Mouse (Mus musculus) right cerebral cortex, postnatal 25 days (tissue): ENCODE data around the gene Xylt1.
A peak's percentile ranks its signal among the peaks of the same experiment; 100 is the strongest.

Experiments used
- DNase-seq: peaks from one replicate; pipeline ENCODE4 v3.0.0; 2022

The Xylt1 gene

DNA sequence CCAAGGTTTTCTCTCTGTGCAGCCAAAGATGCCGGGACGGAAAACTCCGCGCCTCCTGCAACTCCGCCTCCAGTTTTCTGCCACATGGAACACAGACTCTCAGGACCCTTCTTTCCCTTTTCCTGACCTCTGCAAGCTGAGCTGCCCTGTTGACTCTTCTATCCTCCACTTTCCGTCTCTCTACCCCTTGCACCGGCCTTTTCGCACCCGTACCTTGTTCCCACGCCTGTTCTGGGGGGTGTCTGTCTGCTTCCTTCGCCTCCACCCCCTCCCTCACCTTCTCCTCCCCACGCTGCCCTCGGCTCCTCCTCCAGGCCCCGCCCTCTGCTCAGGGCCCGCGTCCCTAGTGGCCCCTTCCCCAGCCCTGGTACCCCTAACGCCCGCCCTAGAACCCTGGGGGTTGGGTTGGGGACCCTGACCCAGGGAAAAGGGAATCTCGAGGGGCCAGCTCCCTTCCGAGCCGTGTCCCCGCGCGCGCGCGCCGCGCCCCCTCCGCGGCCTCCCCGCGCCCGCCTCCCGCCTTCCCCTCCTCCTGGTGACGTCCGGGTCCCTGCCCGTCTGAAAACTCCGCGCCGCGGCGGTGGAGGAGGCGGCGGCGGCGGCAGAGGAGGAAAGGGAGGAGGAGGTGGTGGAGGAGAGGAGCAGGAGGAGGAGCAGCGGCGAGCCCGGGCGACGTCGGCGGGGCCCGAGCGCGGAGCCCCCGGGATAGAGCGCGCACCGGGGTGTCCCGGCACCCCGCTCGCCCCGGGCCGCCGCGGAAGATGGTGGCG, at the start of gene Xylt1:
Xylt1 (plus strand) TSS at position 562 of the 770 bp plus-strand sequence.
- DNase-seq = peak; percentile 88

DNA sequence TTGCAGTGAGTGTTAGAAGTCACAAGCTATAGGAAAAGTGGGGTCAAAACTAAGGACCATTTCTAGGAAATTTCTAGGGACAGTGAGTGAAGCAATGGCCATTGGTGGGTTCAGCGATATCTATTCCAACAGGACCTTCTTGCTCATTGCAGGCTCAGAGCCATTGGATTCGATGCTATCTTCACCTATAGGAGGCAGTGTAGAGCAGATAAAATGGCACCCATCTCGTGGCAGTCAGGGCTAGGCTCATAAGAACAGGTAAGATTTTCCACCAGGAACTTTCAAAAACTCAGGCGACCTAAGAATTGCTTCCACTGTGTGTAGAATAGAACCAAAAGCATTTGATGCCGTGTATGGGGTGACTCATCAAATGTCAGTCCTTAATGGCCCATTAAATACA, 46.8 kb upstream of the Xylt1 start:
- DNase-seq = no peak

DNA sequence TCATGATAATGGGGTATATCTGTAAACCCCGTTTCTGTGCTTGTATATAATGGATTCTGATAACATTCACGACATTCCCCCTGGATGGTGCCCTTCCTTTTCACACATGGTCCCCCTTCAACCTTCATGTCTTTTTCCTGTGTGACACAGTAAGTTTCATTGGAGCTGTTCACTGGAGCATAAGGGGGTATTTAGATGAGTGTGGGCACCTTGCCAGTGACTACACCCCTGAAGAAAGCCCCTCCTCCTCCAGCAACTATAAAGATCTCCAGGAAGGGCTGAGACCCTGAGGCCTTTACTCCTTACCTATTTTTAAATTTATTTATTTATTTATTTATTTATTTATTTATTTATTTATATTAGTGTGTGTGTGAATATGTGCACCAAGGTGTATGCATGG, 24.5 kb upstream of the Xylt1 start:
- no peak for DNase-seq

DNA sequence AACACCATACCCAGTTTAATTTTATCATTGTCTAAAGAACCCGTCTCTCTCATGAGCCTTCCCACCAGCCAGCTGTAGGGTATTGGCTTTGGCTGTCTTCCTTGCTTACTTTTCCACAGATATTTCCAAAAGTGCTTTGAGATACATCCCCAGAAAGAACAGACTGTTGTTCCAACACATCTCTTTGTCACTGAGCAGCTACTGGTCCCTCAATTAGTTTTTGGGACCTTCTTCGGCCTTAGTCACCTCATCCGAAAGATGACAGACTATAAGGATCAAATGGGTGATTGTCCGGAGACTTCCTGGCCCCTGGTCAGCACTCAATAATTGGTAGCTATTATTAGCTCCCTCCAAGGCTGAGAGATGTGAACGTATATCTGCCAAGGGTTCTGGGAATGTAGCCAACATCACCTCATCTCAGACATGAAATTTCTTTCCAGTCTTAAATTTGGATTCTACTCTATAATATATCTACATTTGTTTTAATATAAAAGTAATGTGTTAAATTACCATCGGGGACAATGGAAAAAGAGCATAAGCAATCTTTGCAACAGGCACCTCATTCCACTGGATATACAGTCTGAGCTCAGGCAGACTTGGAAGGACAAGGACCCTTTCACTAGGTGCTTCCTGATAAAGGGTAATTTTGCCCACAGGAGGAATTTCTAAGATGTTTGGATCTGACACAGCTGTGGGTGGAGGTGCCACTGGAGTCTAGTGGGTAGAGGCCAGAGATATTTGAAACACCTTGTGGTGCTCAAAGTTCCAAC, 23.2 kb upstream of the Xylt1 start:
- DNase-seq = peak; percentile 29

DNA sequence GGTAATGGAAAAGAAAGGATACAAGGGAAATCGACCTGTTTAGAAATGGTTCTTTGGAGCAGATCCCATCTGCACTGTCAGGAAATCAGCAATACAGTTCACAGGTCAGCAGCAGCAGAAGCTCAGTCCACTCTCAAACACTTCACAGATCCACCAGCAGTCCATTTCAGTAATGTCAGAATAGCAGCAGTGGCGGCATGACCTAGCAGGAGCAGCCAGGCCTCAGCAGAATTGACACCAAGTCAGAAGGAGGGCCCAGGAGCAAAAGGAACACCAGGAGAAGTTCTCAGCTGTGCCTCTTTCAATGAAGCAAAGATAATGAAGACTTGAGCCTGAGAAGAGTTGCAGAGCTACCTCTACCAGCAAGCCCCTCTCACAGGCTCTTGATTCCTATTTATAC, 19.5 kb upstream of the Xylt1 start:
- no peak for DNase-seq

DNA sequence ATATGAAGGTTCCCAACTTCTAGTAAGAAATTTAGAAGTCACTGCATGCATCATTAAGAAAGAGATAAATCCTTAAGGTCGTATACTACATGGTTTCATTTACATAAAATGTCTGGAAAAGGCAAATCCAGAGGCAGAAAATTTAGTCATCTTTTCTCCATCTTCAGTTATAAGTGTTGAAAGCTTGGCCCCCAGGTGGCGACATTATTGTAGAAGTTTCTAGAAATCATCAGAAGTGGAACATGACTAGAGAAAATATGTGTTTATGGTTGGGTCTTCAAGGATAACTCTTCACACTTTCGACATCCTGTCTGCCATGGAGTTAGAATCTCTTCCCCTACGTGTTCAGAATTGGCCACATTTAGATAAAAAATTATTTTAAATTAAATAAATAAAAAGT, 18.3 kb upstream of the Xylt1 start:
- DNase-seq = no peak

DNA sequence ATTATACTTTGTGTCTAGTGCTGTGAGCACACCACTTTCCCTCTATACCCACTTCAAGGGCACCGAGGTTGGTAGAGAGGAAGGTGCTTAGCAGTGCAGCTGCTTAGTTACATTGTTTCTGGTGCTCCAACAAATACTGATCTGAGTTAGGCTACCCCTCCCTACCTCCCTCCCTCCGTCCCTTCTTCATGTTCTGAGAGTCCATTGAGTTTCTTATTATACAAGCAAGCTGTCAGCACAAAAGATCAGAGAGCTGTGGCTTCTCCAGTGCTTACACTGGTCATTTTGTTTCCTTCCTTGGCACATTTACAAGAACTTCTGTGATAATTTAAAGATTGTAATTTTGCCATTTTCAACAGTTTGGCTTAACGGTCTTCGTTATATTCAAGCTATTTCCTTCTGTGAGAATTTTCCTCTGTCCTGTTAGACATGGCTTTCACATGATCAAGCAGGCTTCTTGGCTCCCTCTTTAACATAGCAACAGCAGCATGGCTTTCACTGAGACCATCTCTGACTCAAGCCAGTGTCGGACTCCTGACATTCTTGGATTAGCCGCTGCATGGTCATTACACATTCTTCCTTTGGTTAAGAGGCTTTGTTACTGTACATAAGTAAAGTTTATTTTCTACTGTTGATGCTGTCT, 12.0 kb upstream of the Xylt1 start:
- DNase-seq = no peak

DNA sequence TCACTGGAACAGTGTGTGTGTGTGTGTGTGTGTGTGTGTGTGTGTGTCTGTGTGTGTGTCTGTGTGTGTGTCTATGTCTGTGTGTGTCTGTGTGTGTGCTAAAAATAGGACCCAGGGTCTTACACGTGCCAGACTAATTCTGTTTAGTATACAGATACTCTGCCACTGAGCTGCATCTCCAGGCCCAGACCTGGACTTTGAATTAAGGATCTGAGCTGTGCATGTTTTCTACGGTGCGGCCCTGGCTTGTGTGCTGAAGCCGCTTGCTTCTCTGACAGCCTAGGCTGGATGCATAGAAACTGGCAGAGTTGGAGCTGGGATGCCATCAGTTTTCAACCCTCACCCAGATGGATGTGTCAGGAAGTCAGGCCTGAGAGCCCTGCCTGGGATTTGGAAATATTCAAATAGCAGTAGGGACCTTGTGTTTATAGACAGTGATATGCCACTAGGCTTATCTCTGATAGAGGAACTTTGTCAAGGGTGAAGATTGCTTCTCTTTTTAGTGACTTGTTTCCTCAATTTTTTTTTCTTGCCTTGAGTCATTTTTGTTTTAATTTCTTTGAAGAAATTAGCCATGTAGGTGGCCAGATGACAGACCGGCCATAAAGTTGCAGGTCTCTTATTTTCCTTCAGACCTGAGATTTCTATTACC, 11.4 kb upstream of the Xylt1 start:
- DNase-seq = no peak

DNA sequence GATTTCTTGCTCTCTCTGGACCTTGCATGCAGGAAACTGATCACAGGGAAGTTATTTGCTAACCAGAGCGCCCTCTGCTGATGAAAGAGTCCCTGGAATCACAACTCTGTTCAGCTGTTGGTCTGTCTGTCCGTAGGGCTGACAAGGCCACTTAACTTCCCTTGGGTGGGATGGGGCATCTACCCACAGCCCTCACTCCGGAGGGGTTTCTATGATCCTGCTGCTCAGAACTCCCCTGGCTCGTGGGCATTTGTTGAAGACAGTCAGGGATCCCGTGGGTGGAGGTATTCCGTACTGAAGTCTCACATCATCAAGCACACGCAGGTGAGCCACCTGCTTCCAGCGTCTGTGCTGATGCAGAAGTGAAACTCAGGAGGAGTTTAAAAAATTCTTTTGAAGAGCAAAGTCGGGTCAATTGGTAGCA, 4.9 kb upstream of the Xylt1 start:
- peak; percentile 66 for DNase-seq

DNA sequence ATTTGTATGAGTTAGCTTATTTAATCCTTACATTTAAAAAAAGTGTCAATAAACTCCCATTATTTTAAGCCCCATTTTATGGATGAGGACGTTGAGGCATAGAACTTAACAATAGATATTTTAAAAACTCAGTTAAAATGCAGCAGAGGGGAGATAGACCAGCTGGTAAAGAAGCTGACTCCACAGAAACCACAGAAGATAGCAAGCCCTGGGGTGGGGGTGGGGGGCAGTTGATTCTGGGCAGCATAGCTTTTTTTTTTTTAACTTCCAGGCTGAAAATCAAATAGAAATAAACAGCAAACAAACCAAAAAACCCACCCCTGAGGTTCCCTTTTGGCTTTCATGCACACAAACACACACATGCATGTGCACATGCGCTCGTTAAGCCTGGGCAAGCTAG, 3.6 kb upstream of the Xylt1 start:
- no peak for DNase-seq

DNA sequence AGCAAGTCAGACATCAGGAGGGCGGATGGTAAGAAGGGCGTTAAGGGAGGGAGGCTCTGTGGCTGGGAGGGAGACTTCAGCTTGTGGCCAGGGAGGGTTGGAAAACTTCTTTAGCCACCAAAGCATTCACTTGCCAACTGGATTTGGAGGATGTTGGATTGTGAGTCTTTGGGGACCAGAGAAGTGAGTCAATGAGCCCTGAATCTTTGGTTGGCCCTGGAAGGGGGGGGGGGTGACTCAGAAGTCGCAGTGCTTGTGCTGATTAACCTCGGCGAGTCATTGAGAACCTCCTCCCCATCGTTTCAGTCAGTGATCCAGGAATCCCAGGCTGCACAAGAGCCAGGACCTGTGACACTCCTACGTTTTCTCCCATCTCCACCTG, 752 bp upstream of the Xylt1 start:
- DNase-seq = no peak

DNA sequence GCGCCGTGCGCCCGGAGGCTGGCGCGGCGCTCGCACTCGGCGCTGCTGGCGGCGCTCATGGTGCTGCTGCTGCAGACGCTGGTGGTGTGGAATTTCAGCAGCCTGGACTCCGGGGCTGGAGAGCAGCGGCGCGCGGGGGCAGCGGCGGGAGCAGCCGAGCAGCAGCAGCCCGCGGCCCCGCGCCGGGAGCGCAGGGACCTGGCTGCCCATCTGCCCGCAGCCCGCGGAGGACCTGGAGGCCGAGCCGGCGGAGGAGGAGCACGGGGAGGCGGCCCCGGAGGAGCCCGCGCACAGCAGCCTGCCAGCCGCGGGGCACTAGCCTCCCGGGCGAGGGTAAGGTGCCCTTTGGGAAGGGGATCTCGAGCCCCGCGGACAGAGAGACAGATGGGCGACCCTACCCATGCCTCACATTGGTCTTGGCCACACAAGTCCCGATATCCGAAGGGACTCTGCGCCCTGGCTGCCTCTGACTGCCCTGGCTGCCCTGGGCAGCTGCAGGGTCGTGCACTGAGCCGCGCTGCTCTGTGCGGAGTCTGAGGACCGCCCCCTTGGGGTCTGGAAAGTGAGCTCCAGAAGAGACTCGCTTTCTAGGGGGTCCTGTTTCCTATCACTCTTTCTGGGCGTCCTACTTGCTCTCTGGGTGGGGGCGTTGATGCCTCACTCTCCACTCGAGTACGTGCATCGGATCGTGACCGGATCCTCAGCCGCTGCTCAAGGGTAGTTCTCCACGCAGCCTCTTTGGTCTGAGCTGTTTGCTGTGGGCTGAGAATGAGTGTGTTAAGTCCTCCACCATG, 606 bp downstream of the Xylt1 start:
- no peak for DNase-seq

DNA sequence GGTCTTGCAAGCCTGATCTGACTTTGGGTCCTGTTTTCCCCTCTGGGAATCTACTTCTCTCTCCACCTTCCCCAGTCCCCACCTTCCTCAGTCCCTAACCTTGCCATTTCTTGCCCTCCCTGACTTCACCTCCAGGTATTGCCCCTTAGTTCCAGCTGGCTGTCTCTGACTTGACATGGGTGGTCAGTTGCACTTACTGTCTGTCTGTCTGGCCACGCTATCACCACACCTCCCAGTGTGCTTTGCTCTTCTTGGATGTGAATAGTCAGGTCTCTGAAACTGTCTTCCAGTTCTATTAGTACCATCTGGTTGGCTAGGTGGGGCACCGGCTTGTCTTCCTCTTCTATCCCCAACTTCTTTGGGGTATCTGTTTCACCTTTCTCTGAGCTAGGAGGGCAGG, 1.2 kb downstream of the Xylt1 start:
- no peak for DNase-seq

DNA sequence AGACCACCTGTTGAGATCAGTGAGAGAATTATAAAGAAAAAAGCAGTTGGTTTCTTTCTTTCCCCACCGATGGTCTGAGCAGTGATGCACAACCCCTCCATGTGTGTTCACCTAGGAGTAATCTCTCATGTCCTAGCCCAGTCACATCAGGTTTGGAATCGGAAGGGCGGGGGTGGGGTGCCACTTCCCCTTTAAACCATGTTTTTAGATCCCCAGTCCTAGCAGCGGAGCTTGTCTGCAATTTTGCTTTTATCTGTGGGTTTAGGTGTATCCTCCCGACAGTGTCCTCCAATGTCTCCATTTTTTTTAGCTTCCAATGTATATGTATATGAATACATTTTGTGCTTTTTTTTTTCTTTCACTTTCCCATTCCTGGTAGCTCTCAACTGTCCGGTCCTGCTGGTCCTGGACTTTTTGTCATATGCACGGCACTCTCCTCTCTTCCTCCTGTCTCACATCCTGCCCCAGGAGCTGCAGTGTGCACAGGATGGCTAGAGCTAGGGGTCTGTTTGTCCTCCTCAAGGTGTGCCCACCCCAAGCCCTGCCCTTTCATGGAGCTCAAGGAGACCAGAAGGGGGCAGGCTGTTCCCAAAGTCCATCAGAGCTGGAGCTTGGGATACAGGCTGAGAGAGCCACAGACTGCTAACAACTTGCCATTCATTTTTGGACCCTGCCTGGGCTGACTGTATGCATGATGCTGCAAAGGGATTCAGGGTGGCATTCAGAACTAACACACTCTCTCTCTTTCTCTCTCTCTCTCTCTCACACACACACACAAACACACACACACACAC, 2.6 kb downstream of the Xylt1 start:
- peak; percentile 51 for DNase-seq

DNA sequence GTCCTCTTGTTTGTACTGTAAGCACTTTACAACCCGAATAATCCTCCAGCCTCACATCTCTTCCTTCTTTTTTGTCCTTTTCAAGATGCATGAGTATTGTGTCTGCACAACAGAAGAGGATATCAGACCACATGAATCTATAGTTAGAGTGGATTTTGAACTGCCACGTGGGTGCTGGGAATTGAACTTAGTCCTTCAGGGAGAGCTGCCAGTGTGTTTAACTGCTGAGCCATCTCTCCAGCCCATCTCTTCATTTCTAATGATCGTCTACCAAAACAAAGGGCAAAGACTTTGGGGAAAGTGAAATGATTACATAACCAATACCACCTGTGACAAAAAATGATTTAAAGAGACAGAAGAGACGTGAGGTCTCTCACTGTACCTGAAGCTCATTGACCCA, 5.6 kb downstream of the Xylt1 start:
- DNase-seq = no peak

DNA sequence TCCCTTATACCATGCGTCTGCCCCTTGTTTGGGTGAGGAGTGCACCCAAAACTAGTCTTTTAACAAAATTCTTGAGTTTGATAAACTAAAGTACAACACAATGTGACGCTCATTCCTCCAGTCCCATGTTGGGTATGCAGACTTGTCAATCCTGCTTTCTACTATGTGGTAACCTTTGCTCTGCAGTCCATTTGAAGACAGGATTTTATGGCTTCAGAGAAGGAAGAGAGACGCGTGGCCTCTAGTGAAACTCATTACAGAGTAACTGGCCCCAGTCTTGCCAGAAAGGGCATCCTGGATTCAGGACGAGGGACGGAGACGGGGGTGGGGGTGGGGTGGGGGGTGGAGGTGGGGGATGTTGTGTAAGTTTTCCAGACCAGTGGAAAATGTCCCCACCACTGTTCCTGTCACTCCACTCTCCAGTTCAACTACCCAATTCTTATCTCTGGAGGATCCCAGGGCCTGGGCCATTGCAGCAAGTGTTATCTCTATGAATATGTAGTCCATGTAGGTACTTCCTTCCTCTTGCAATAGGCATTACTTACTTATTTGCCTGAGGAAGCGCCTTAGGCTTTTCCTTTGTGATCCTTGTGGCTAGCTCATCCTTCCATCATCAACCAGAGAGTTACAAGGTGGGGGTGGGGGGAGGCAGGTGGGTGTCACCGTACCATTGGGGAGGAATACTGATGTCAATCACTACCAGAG, 7.7 kb downstream of the Xylt1 start:
- DNase-seq = no peak

DNA sequence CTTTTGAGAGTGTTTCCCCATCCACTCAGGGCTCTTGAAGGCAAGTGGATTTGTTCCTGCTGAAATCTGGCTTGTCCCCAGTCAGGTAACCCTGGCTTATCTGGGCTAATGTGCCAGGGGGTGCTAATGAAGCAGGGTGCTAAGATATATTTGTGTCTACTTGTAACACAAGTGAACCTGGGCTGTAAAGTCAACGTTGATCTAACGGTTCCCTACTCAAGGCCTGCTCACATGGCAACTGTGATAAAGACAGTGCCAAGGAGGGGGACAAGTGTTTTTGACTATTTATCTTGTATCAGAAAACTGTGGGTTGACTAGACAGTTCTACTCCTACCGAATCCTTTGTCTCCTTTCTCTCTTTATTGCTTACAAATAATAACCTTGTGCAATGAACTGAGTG, 8.3 kb downstream of the Xylt1 start:
- no peak for DNase-seq

DNA sequence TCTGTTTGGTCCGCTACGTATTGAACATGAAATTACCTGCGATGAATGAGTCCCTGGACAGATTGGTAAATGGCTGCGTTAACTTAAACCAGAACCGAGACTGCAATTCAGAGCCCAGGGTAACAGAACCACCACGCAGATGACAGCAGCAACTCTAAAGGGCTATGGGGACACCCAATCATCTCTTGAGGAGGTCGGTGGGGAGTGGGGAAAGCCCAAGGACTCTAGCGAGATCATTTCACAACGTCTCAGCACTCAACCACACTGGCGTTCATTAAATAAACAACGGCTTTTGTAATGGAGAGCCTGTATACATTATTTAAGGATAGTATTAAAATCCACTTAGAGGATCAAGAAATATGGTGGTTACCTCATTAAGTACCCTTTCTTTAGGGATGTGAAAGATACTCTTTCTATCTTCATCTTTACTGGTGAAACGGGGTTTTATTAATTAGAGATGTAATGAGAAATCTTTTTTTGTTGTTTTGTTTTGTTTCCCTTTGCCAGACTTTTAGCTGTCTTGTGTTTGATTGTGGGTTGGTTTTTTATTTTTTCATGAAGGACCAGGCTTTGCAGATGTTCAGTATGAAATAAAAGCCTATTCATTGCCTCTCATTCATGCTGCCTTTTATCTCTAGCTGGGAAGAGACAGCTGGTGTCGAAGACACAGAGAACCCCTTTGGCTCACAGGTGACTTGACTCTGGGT, 12.2 kb downstream of the Xylt1 start:
- no peak for DNase-seq

DNA sequence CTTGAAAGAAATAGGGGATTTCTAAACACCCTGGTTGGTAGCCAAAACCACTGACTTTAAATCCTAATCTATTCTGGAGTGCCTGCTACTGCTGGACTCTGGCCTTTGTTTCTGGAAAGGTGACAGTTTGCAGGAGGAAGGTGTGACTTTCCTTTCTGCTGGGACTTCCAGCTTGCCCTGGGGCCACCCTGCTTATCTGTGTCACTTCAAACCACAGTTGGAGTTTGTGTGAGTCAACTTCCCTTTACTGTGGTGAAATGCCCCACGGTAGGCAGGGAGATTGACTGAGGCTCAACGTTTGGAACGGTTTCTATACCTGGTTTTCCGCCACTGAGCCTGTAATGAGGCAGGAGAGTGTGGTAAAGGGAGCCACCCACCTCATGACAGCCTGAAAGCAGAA, 13.2 kb downstream of the Xylt1 start:
- no peak for DNase-seq

DNA sequence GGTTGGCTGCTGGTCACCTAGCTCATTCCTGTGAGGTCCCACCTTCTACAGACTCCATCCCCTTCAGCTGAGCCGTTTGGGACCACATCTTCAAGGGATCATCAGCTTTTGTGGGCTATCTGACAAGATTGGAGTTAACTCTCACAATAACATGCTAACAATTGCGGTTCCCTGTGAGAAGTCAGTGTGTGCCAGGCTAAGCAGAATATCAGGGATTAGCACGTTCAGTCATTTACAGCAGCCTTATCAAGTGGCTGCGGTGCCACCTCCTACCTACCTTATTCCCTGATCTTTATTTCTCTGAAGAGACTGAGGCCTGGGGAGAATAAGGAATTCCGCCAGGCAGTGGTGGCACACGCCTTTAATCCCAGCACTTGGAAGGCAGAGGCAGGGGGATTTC, 13.6 kb downstream of the Xylt1 start:
- DNase-seq = no peak

DNA sequence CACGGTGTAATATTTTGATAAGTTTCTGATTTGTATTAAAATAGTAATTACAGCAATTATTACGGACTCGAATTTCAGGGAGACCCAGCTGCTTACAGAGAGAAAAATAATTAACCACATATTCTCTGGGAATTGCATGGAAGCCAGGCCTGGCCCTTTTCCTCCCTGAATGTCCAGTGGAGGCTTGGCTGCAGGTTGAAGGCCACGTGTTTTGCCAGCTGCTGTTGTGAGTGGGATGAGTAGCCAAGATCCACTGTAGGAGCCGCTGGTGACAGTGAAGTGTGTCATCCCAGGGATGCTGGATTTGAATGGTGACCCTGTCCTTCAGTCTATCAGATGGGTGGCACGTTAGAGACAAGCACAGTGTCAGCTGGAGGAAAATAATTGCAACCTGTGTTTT, 14.7 kb downstream of the Xylt1 start:
- no peak for DNase-seq
